Mouse (Mus musculus) liver, postnatal 0 days (tissue): Measurements from ENCODE around the gene Chit1. TPM values are rescaled to one million over a fixed set of nuclear protein-coding genes. Genes with fewer than 3 reads are reported as not detected.

Experiments
- ATAC-seq: fragments of 200-750 bp; cut with Nextera tagmentation; 2 replicates; pipeline ENCODE4 v1.8.0; 2017; ENCODE audit warnings: mild to moderate bottlenecking, moderate library complexity
- DNase-seq: peaks from one replicate; pipeline ENCODE4 v3.0.0-alpha.2; 2016
- H3K27ac ChIP-seq: fragments of 300-500 bp; sonication (generic); 2 replicates; pipeline ENCODE4 v1.5.1; 2014; ENCODE audit warnings: antibody characterized with exemption, moderate library complexity, mild to moderate bottlenecking, low read depth
- H3K27me3 ChIP-seq: fragments of 300-500 bp; sonication (generic); 2 replicates; pipeline ENCODE4 v1.6.1; 2014; ENCODE audit warnings: low read length, control low read depth, mixed read lengths; ENCODE audit not compliant: insufficient read depth
- H3K36me3 ChIP-seq: fragments of 300-500 bp; sonication (generic); replicated peaks from 2 replicates; pipeline ENCODE4 v1.6.1; 2014; ENCODE audit warnings: mild to moderate bottlenecking, control low read depth, low read length, moderate library complexity, mixed read lengths; ENCODE audit not compliant: insufficient read depth
- H3K4me1 ChIP-seq: fragments of 300-500 bp; sonication (generic); 2 replicates; pipeline ENCODE4 v1.6.1; 2014; ENCODE audit warnings: antibody characterized with exemption, mild to moderate bottlenecking, control low read depth; ENCODE audit not compliant: insufficient read depth
- H3K4me2 ChIP-seq: fragments of 300-500 bp; sonication (generic); 2 replicates; pipeline ENCODE4 v1.6.1; 2014; ENCODE audit warnings: low read depth, mild to moderate bottlenecking, low read length, moderate library complexity, mixed read lengths
- H3K4me3 ChIP-seq: fragments of 300-500 bp; sonication (generic); 2 replicates; pipeline ENCODE4 v1.5.1; 2014; ENCODE audit warnings: low read depth, low read length
- H3K9ac ChIP-seq: fragments of 300-500 bp; sonication (generic); replicated peaks from 2 replicates; pipeline ENCODE4 v1.6.1; 2014; ENCODE audit warnings: mild to moderate bottlenecking, moderate library complexity
- H3K9me3 ChIP-seq: fragments of 300-500 bp; sonication (generic); 2 replicates; pipeline ENCODE4 v1.6.1; 2016; ENCODE audit warnings: mild to moderate bottlenecking, control low read depth, low read length, mixed read lengths
- CTCF ChIP-seq: sonication (generic); IDR thresholded peaks from 2 replicates; pipeline ENCODE4 v1.5.1; 2016; ENCODE audit warnings: antibody characterized with exemption, low read depth
- EP300 ChIP-seq: IDR thresholded peaks from 2 replicates; pipeline ENCODE4 v1.6.1; 2016; ENCODE audit warnings: antibody characterized with exemption, low read depth, mild to moderate bottlenecking
- WGBS: fragments of 180-500 bp; shearing (Covaris S2); extraction: QIAGEN DNeasy Blood & Tissue Kit; methylation state at CpG from one replicate; pipeline ENCODE4 v1.1.7; 2014; ENCODE audit not compliant: insufficient replicate concordance; 5-methylcytosine and 5-hydroxymethylcytosine counted together
- polyA plus RNA-seq: library from polyadenylated mRNA; unstranded; fragments of >200 nt; fragmentation: Nextera tagmentation; extraction: Ambion mirVana; gene quantifications from 2 replicates; pipeline ENCODE4 v1.2.1, GENCODE M21; 2015

Gene Chit1
- polyA plus RNA-seq, 1 experiment from 2014 or later, result 0.26 TPM

DNA sequence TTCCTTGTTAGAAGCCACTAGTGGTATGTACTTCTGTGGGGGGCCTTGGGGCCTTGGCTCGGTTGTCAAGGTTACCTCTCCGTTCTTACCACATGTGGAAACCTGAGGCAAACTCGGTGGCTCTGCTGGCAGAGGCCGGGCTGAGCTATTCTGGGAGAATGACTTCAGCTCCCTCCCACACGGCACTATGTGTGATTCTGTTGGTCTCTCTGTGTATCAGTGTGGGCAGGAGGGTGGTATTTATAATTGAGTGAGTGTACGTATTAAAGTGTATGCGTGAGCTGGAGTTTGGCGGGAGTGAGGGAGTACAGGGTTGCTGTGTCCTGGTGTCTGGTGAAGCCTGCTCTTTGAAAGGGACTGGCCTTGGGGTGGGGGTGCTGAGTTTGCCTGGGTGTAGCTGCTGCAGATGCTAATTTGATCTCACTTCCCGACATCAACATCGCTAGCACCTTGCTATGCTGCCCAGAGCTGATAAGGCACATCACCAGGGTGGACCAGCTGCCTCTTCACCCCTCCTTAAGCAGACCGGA, 28.0 kb upstream of the Chit1 start:
- peak; percentile 10 for ATAC-seq
- 39% methylated on average over 11 of the region's 11 CpGs for WGBS
- DNase-seq, result peak; percentile 57
- Histone ChIP-seq H3K27ac (peak overlapping the region; percentile 84), H3K4me3 (no peak overlapping the region; the same call in 1 of the 2 replicates), H3K27me3 (no peaks in the 10 kb centered on the region), H3K9me3 (no peaks in the 10 kb centered on the region), H3K4me2 (peak overlapping the region; percentile 58), H3K4me1 (peaks cover 72% of the 10 kb centered on the region), H3K36me3 (0 out of 2 replicates have a peak, but pooled peaks cover 2% of the 10 kb centered on the region), H3K9ac (peak overlapping the region; percentile 47)
- TF ChIP-seq EP300, result peak; percentile 64
- no peak for TF ChIP-seq CTCF

DNA sequence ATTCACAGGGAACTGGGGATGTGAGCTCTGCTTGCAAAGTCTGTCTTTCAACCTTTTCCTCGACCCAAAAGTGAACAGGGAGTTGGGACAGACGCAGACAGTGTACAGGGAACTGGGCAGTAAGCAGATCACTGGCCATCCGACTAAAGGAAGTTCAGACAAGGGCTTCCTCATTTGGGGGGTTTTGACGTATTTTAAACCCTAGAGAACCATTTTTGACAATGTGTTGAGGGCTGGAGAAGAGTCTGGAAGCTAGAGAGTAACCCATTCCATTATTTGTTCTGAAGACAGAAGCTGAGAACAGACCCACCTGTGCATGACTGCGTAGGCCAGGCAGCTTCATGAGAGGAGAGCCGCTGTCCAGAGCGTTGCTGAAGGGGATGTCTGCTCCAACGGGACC, 27.4 kb upstream of the Chit1 start:
- no peaks in the 10 kb centered on the region for H3K27me3 ChIP-seq
- TF ChIP-seq EP300 (no peak), CTCF (no peak)
- H3K9me3 ChIP-seq, result no peaks in the 10 kb centered on the region
- ATAC-seq (no peak), DNase-seq (no peak)
- H3K9ac ChIP-seq, result 0 out of 2 replicates have a peak overlapping the region, but pooled peaks have one; percentile 47
- H3K4me1 ChIP-seq, result peaks cover 72% of the 10 kb centered on the region
- 63% methylated on average over 8 of the region's 8 CpGs for WGBS
- H3K4me3 ChIP-seq, result no peak overlapping the region
- H3K27ac ChIP-seq, result peak overlapping the region; percentile 84
- H3K4me2 ChIP-seq, result peak overlapping the region; percentile 58
- H3K36me3 ChIP-seq, result no peaks in the 10 kb centered on the region

DNA sequence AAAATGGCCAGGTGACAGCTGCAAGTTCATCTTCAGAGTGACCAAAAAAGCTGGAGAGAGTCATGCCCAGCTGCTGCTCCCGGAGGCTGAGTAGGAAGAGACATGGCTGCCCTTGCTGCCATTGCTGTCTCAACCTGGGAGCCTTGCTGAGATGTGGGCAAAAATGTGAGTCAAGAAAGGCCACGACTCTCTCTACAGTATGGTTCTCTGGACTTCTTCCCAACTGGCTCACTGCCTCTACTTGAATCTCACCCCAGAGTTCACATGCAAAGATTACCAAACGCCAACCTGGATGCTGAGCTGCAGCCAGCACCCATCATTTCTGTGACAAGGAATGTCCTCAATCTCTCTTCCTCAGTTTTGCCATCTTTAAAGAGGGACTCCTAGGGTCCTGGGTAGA, 26.9 kb upstream of the Chit1 start:
- Histone ChIP-seq H3K9ac (no peak overlapping the region), H3K27me3 (no peaks in the 10 kb centered on the region), H3K27ac (peak overlapping the region; percentile 84), H3K36me3 (no peaks in the 10 kb centered on the region), H3K4me3 (no peak overlapping the region), H3K4me2 (no peak overlapping the region), H3K4me1 (peaks cover 72% of the 10 kb centered on the region), H3K9me3 (no peaks in the 10 kb centered on the region)
- 85% methylated on average over 3 of the region's 3 CpGs for WGBS
- ATAC-seq (no peak), DNase-seq (no peak)
- no peak for TF ChIP-seq CTCF
- no peak for TF ChIP-seq EP300

DNA sequence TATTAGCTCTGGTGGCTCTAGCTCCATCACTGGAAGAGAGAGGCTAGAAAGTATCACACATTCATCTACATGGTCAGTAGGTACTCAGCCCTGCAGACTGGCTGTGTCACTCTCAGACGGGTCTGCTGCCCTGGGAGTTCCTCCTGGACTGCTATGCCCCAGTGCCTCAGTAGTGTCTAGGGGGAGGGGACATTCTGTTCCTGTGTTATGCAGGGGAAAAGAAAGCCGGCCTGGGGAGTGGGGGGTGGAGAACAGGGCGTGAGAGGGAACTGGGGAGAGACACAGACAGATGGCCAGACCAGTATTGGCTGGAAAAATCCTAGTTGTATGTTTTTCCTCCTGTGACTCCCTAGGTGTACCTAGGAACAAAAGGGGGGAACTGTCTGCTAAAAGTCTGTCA, 25.0 kb upstream of the Chit1 start:
- ATAC-seq (no peak), DNase-seq (no peak)
- H3K27me3 ChIP-seq, result no peaks in the 10 kb centered on the region
- WGBS, result 33% methylated on average over 3 of the region's 3 CpGs
- TF ChIP-seq CTCF (no peak), EP300 (no peak)
- H3K27ac ChIP-seq, result peak overlapping the region; percentile 46
- H3K4me3 ChIP-seq, result no peak overlapping the region
- no peaks in the 10 kb centered on the region for H3K36me3 ChIP-seq
- H3K9ac ChIP-seq, result no peak overlapping the region; the same call in 1 of the 2 replicates
- peak overlapping the region; percentile 59; the same call in 1 of the 2 replicates for H3K4me2 ChIP-seq
- H3K4me1 ChIP-seq, result peaks cover 58% of the 10 kb centered on the region
- H3K9me3 ChIP-seq, result no peaks in the 10 kb centered on the region

DNA sequence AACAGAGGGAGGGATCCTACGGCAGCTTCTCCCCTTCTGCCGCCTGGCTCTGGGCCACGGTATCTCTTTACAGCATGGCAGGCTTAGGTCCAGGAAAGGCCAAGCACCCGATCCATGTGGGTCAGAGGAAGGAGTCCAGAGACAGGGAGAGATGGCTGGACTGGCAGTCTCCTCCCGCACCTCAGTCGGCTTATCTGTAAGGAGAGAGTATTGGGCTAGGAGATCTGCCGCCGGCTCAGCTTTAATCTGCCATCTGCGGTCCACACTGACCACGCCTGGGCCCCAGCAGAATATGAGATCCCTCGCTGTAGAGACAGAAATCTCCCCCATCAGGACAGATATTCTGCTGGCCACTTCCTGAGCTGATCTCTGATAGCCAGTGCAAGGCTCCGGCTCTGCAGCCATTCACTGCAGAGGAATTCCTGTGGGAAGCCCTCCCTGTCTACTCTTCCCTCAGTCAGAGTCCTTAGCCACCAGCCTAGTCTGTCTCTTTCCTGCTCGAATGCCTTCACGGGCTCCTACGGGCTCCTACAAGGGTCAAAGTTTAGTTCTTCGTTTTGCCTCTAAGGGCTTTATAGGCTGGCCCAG, 24.1 kb upstream of the Chit1 start:
- no peak for TF ChIP-seq EP300
- H3K36me3 ChIP-seq, result no peaks in the 10 kb centered on the region
- H3K4me1 ChIP-seq, result peaks cover 64% of the 10 kb centered on the region
- H3K27me3 ChIP-seq, result no peaks in the 10 kb centered on the region
- DNase-seq, result no peak
- H3K9me3 ChIP-seq, result no peaks in the 10 kb centered on the region
- ATAC-seq, result peak; percentile 47
- WGBS, result 33% methylated on average over 16 of the region's 16 CpGs
- peak overlapping the region; percentile 24 for H3K4me3 ChIP-seq
- H3K27ac ChIP-seq, result peak overlapping the region; percentile 46
- peak overlapping the region; percentile 58 for H3K9ac ChIP-seq
- peak overlapping the region; percentile 59 for H3K4me2 ChIP-seq

DNA sequence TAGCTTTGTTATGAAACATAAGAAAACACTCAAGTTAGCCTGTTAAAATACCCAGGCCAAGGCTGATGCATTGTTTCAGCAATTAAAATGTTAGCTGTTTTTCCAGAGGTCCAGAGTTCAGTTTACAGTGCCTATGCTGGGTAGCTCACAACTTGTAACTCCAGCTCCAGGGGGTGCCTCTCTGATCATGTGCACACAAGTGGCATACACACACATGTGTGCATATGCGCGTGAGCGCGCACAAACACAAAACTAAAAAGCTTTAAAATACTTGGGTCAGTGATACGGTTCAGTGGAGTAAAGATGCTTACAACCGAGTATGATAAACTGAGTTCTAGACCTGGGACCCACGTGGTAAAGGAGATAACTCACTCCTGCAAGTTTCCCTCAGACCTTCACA, 22.0 kb upstream of the Chit1 start:
- Histone ChIP-seq H3K9me3 (no peaks in the 10 kb centered on the region), H3K36me3 (no peaks in the 10 kb centered on the region), H3K4me3 (no peak overlapping the region), H3K4me2 (no peak overlapping the region), H3K27me3 (no peaks in the 10 kb centered on the region), H3K9ac (no peak overlapping the region), H3K4me1 (peaks cover 61% of the 10 kb centered on the region), H3K27ac (no peak overlapping the region)
- TF ChIP-seq CTCF (no peak), EP300 (no peak)
- no peak for ATAC-seq
- no peak for DNase-seq
- WGBS, result 75% methylated on average over 7 of the region's 7 CpGs
